Mouse (Mus musculus): Measurements from ENCODE around the gene Hivep3. TPM values are rescaled to one million over a fixed set of nuclear protein-coding genes. Genes with fewer than 3 reads are reported as not detected.

The Hivep3 gene
- total RNA-seq (2023) = 16.7 TPM

DNA sequence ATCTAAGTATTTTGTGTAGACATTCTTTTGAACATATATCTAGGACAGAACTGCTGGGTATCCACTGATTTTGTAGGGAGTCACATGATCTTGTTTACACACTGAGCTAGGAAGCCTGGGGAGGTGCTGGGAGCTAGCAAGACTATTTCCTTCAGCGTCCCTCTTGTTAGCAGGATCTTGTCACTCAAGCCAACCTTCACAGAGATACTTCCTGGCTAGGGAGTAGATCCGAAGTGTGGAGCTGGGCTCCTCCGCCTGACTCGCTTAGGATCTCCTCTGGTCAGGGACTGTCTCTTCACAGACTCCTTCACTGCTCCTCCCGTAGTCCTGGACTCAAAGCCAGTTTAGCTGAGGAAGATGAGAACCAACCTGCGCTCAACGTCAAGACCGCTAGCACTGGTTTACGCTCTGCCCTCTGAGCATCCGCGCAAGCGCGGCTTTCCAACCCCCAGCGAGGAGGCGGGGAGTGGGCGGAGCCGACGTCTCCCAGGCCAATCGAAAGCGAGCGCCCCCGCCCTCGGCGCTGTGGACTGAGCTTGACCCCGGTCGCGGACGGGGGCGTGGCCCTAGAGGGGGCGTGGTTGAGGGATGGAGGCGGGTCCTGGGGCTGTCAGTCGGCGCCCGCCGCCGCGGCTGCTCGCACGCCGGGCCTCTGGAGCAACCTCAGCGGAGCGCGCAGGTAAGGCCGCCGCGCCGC is at the start of gene Hivep3:
TSS of gene Hivep3 (plus strand) at position 601 of the 697 bp plus-strand sequence.

DNA sequence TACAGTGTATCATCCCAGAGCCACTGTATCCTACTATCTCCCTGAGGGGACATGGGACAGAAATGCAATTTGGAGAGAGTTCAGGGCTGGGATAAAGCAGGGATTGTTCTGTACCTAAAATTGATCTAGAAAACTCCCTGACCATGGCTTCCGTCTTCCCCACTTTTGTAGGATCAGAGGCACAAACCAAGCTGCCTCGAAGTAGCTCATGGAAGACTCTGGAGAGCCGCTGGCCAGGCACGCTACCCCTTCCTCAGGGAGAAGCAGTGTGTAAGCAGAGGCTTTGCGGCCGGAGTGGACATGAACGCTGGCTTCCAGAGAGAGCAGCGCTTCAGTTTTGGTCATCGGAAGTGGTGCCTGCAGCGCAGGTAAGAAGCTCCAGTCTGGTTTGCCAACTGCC is 331.1 kb downstream of the Hivep3 start, which contains the start of gene AL607142.1:
TSS of gene AL607142.1 (plus strand) at position 301 of the 400 bp plus-strand sequence.

DNA sequence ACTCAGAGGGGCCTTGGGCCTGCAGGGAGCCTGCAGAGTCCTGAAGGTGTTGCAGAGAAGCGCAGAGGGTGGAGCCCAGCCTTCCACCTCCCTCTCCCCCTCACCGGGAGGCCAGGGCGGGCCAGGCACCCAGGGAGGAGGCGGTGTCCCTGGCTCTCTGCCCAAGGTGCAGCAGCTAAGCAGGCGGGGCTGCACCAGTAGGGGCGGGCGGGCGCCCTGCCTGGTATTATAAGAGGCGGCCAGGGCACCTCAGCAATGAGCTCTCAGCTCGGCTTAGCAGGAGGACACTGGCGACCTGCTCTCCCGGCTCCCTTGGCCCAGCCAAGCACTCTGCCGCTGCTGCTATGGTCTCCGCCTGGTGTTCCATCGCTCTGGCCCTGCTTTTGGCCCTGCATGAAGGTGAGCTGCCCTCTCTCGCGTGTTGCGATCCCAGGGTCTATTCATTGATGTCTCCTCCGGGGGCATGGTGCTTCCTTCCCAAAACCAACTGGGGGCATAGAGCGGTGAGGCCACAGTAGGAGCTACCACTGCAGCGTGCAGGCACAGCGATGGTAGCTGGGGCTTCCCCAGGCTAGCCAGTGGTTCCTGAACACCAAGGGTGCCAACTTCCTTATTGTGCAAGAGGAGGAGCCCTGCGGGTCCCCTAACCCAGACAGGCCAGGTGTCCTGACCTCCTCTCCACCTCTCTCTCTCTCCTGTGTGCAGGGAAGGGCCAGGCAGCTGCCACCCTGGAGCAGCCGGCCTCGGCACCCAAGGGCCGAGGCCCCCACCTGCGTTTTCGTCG is 427.8 kb downstream of the Hivep3 start, which contains the start of gene Edn2:
TSS of gene Edn2 (plus strand) at position 41 of the 784 bp plus-strand sequence.

Other genes starting within 250 kb of the Hivep3 start
- gene Rimkla, start 241.2 kb upstream of the Hivep3 start, total RNA-seq (2023) = 1.1 TPM
- gene Foxj3, start 196.8 kb upstream of the Hivep3 start, total RNA-seq (2023) = 93.3 TPM
- 14.1 TPM for gene Frg2f1, start 194.3 kb upstream of the Hivep3 start, total RNA-seq (2023)
- 5.9 TPM for gene Guca2a, start 96.1 kb upstream of the Hivep3 start, total RNA-seq (2023)
- not detected for gene Guca2b, start 74.8 kb upstream of the Hivep3 start, total RNA-seq (2023)

All from CD4-positive naive resting alpha-beta T cell, adult 57 days (primary cell).